Comparison of ENCODE assay signal across 8 mouse cellular contexts in genomic region chr11:117968716-117969099, GRCm38 (mm10). TPM values are rescaled to one million over a fixed set of nuclear protein-coding genes. Genes with fewer than 3 reads are reported as not detected.
DNase-seq lines count a peak whose midpoint lies in the region; ATAC-seq lines count a peak whose summit lies in the region.

No protein-coding gene starts in this region.

- H3K4me2 ChIP-seq in neural tube, embryonic 11.5 days (ENCODE audit: low read depth), result peak overlapping the region; percentile 99
- H3K4me2 ChIP-seq in neural tube, embryonic 15.5 days, result peak overlapping the region; percentile 80

- WGBS in neural tube, embryonic 11.5 days, result under 1% methylated on average over 34 of the region's 34 CpGs
- WGBS in limb, embryonic 10.5 days, result under 1% methylated on average over 34 of the region's 34 CpGs
- WGBS in neural tube, embryonic 15.5 days, result 0% methylated on average over 32 of the region's 34 CpGs

- peaks cover 45% of the 10 kb centered on the region for H3K4me1 ChIP-seq in neural tube, embryonic 11.5 days (ENCODE audit: control insufficient read depth, insufficient read depth, low read length)
- peaks cover 69% of the 10 kb centered on the region for H3K4me1 ChIP-seq in limb, embryonic 10.5 days
- peaks cover 61% of the 10 kb centered on the region for H3K4me1 ChIP-seq in neural tube, embryonic 15.5 days

- H3K9me3 ChIP-seq in neural tube, embryonic 11.5 days (ENCODE audit: control insufficient read depth, low read length), result no peaks in the 10 kb centered on the region
- no peaks in the 10 kb centered on the region for H3K9me3 ChIP-seq in limb, embryonic 10.5 days (replicated peaks)
- H3K9me3 ChIP-seq in neural tube, embryonic 15.5 days (replicated peaks), result no peaks in the 10 kb centered on the region

- H3K36me3 ChIP-seq in neural tube, embryonic 11.5 days (ENCODE audit: control insufficient read depth, insufficient read depth, low read length), result no peaks in the 10 kb centered on the region
- peaks cover 18% of the 10 kb centered on the region for H3K36me3 ChIP-seq in limb, embryonic 10.5 days
- no peaks in the 10 kb centered on the region for H3K36me3 ChIP-seq in neural tube, embryonic 15.5 days

- peak overlapping the region; percentile 86 for H3K9ac ChIP-seq in neural tube, embryonic 11.5 days (ENCODE audit: low read length)
- H3K9ac ChIP-seq in neural tube, embryonic 15.5 days (replicated peaks), result peak overlapping the region; percentile 74

- peak; percentile 28 for ATAC-seq in neural tube, embryonic 11.5 days (ENCODE audit: insufficient read depth, low FRiP score, low TSS enrichment)
- ATAC-seq in neural tube, embryonic 15.5 days (ENCODE audit: low FRiP score), result peak; percentile 37

- peak overlapping the region; percentile 87 for H3K27ac ChIP-seq in neural tube, embryonic 11.5 days (ENCODE audit: low read depth, low read length)
- peak overlapping the region; percentile 95 for H3K27ac ChIP-seq in limb, embryonic 10.5 days
- H3K27ac ChIP-seq in neural tube, embryonic 15.5 days (replicated peaks), result peak overlapping the region; percentile 89

- peak; percentile 24 for DNase-seq in cerebellum, adult 8-10 months
- DNase-seq in cerebellum, adult 18-20 months, result no peak
- no peak for DNase-seq in neural tube, embryonic 11.5 days (ENCODE audit: low spot score)
- no peak for DNase-seq in neural tube, embryonic 10.5 days (ENCODE audit: extremely low spot score, low spot score)
- no peak for DNase-seq in limb, embryonic 10.5 days (ENCODE audit: low spot score)
- DNase-seq in adrenal gland, adult (ENCODE audit: inconsistent age in 2 of 2, low spot score in 1 of 2), result no peak
- DNase-seq in frontal cortex, postnatal 36 days (ENCODE audit: low spot score in 2 of 2), result no peak

- H3K4me3 ChIP-seq in neural tube, embryonic 11.5 days (ENCODE audit: low read depth, low read length), result peak overlapping the region; percentile 65
- peak overlapping the region; percentile 72 for H3K4me3 ChIP-seq in limb, embryonic 10.5 days
- peak overlapping the region; percentile 64 for H3K4me3 ChIP-seq in neural tube, embryonic 15.5 days (replicated peaks)

- peaks cover 25% of the 10 kb centered on the region for H3K27me3 ChIP-seq in neural tube, embryonic 11.5 days (ENCODE audit: control insufficient read depth, insufficient read depth, low read length)
- peaks cover 66% of the 10 kb centered on the region for H3K27me3 ChIP-seq in limb, embryonic 10.5 days (ENCODE audit: low read depth, poor library complexity, severe bottlenecking)
- peaks cover 13% of the 10 kb centered on the region for H3K27me3 ChIP-seq in neural tube, embryonic 15.5 days (replicated peaks)

RNA-seq across cellular contexts. Expression of gene Socs3, which starts 1.1 kb away (rescaled TPM):
- polyA plus RNA-seq in neural tube, embryonic 11.5 days (2014; fragmentation: Nextera tagmentation; extraction: Ambion mirVana), result 3.7 and 5.1 TPM in 2 replicates
- polyA plus RNA-seq in limb, embryonic 10.5 days (2016; fragmentation: Nextera tagmentation; extraction: Ambion mirVana), result 11.2 and 13.2 TPM in 2 replicates
- 6.7 and 13.2 TPM in 2 replicates for polyA plus RNA-seq in neural tube, embryonic 15.5 days (2015; fragmentation: Nextera tagmentation; extraction: Ambion mirVana)

RNA-seq across cellular contexts. Expression of gene Pgs1, which starts 17.4 kb away (rescaled TPM):
- polyA plus RNA-seq in neural tube, embryonic 11.5 days (2014; fragmentation: Nextera tagmentation; extraction: Ambion mirVana), result 40.9 and 45.9 TPM in 2 replicates
- 47.1 and 47.4 TPM in 2 replicates for polyA plus RNA-seq in limb, embryonic 10.5 days (2016; fragmentation: Nextera tagmentation; extraction: Ambion mirVana)
- polyA plus RNA-seq in neural tube, embryonic 15.5 days (2015; fragmentation: Nextera tagmentation; extraction: Ambion mirVana), result 60.7 and 62.8 TPM in 2 replicates
